Mouse (Mus musculus): ENCODE measurements around the gene Nde1. TPM values are rescaled to one million over a fixed set of nuclear protein-coding genes. Genes with fewer than 3 reads are reported as not detected.

Gene Nde1
- total RNA-seq, 2 experiments from 2014 or later: 25.8 to 26.5 TPM

- DNase-seq (ENCODE audit: low spot score in 2 of 2): no peak
These were observed 2.1 kb upstream of the Nde1 start for GRCm38 (mm10) chr16:14160941-14161340.

GRCm38 (mm10) chr16:14163731-14164130, 656 bp downstream of the Nde1 start:
- no peak for DNase-seq (ENCODE audit: low spot score in 2 of 2)

GRCm38 (mm10) chr16:14166490-14166889, 3.4 kb downstream of the Nde1 start:
- DNase-seq (ENCODE audit: low spot score in 2 of 2): no peak

GRCm38 (mm10) chr16:14169706-14170105, 6.6 kb downstream of the Nde1 start:
- no peak for DNase-seq (ENCODE audit: low spot score in 2 of 2)

GRCm38 (mm10) chr16:14178041-14178440, 15.0 kb downstream of the Nde1 start:
- no peak for DNase-seq (ENCODE audit: low spot score in 2 of 2)

- no peak for DNase-seq (ENCODE audit: low spot score in 2 of 2)
These were observed 17.2 kb downstream of the Nde1 start for GRCm38 (mm10) chr16:14180163-14180733.

- DNase-seq (ENCODE audit: low spot score in 2 of 2): no peak
These were observed 19.3 kb downstream of the Nde1 start for GRCm38 (mm10) chr16:14182360-14182759.

- no peak for DNase-seq (ENCODE audit: low spot score in 2 of 2)
These were observed 20.8 kb downstream of the Nde1 start for GRCm38 (mm10) chr16:14183856-14184255.

GRCm38 (mm10) chr16:14185516-14185915, 22.4 kb downstream of the Nde1 start:
- DNase-seq (ENCODE audit: low spot score in 2 of 2): peak; percentile 28 to 43

GRCm38 (mm10) chr16:14194164-14194950, 31.3 kb downstream of the Nde1 start:
- DNase-seq (ENCODE audit: low spot score in 2 of 2): no peak

- peak; percentile 67 to 74 for DNase-seq (ENCODE audit: low spot score in 2 of 2)
These were observed 32.4 kb downstream of the Nde1 start for GRCm38 (mm10) chr16:14195427-14195826.

GRCm38 (mm10) chr16:14198798-14199197, 35.7 kb downstream of the Nde1 start:
- DNase-seq (ENCODE audit: low spot score in 2 of 2): no peak

GRCm38 (mm10) chr16:14215156-14215555, 52.1 kb downstream of the Nde1 start:
- no peak for DNase-seq (ENCODE audit: low spot score in 2 of 2)

GRCm38 (mm10) chr16:14237100-14237723, 74.1 kb downstream of the Nde1 start:
- DNase-seq (ENCODE audit: low spot score in 2 of 2): peak; percentile 82 to 85

- DNase-seq (ENCODE audit: low spot score in 2 of 2): no peak
These were observed 79.0 kb downstream of the Nde1 start for GRCm38 (mm10) chr16:14242059-14242458.

Small RNA genes lying within 50 kb of the gene (microRNA-seq; reads per million reads assigned to microRNA genes)
- 0 reads per million in 2 experiments for gene Gm27671
- 2,383 to 2,452 reads per million in 2 experiments for gene Mir484

Other genes with a start within 250 kb of the Nde1 start
- gene 2900011O08Rik, start 176.7 kb upstream of the Nde1 start, total RNA-seq (2021): 100 to 1,000 TPM; 271 to 281 TPM
- gene Ifitm7, start 176.4 kb upstream of the Nde1 start, total RNA-seq (2021): 1 to 10 TPM; 1.4 to 1.7 TPM
- gene Marf1, start 76 bp downstream of the Nde1 start, total RNA-seq (2021): 10 to 100 TPM; 43.6 to 45.2 TPM
- 1 to 10 TPM; 4.1 to 4.9 TPM for gene Myh11, start 128.1 kb downstream of the Nde1 start, total RNA-seq (2021)
- gene Fopnl, start 154.1 kb downstream of the Nde1 start, total RNA-seq (2021): 10 to 100 TPM; 48.1 to 58.8 TPM
- 10 to 100 TPM; 17.7 to 20.4 TPM for gene Abcc1, start 198.3 kb downstream of the Nde1 start, total RNA-seq (2021)